Mouse (Mus musculus): ENCODE results near the gene Tmem198. TPM values are rescaled to one million over a fixed set of nuclear protein-coding genes. Genes with fewer than 3 reads are reported as not detected.

The Tmem198 gene
- polyA plus RNA-seq, 1 experiment from 2014 or later: 1.3 TPM

DNA sequence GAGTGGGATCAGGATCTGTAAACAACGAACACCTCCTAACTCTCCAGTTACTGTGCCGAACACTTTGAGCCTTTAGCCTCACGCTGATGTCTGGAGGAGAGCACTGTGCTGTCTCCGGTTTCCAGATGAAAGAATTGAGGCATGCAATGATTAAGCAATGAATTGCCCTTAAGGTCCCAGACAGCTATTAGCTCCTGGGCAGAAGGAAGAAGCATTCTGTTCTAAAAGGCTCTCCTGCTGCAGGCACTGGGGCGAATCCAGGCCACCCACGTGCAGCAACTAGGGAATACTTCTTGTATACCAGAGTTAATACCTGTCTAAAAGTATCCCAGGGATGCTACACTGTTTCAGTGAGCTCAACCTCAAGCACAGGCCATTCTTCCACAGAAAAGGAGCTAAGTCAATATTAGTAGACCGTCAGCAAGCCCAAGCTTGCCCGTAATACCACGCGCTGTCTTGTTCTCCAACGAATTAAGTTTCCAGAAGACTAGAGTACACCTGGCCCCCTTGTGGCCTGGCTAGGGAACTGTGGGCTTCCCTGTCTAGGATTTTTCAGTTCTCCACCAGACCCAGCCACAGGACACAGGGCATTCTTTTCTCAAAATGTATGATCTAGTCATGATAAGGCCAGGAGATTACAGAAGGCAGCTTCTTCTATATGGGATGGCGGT, 15.7 kb downstream of the Tmem198 start:
- peaks cover 77% of the 10 kb centered on the region for H3K36me3 ChIP-seq
- 41% methylated on average over 12 of the region's 12 CpGs for WGBS
- no peaks in the 10 kb centered on the region for H3K27me3 ChIP-seq
- 0 out of 2 replicates have a peak, but pooled peaks cover 9% of the 10 kb centered on the region for H3K4me1 ChIP-seq
- no peak overlapping the region for H3K27ac ChIP-seq (replicated peaks)
- no peaks in the 10 kb centered on the region for H3K9me3 ChIP-seq (replicated peaks)
- no peak for ATAC-seq (ENCODE audit: insufficient number of reproducible peaks, low FRiP score, low TSS enrichment, low read depth)
- no peak overlapping the region for H3K9ac ChIP-seq
- no peak overlapping the region for H3K4me3 ChIP-seq (replicated peaks)
- no peak overlapping the region for H3K4me2 ChIP-seq (replicated peaks)

DNA sequence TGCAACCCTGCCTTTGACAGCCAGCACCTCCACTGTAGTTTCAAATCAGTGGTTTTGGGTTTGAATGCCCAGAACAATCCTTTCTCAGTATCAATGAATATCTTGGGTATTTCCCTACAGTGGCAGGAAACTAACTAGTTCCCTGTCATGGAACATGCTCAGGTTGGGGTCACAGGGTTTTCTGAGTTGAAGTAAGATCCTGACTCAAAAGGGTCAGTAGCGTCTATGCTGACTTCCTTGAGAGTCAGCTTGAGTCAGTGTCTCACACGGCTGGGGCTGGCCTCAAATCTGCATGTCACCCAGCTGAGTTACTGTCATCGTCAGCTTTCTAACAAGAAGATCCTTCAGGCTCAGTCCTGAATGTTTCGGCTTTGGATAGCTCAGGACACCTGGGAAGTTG, 19.6 kb downstream of the Tmem198 start:
- Histone ChIP-seq H3K27ac (replicated peaks) (no peak overlapping the region), H3K9me3 (replicated peaks) (no peaks in the 10 kb centered on the region), H3K4me1 (peaks cover 23% of the 10 kb centered on the region), H3K4me3 (replicated peaks) (no peak overlapping the region), H3K9ac (no peak overlapping the region), H3K36me3 (peaks cover 80% of the 10 kb centered on the region), H3K27me3 (no peaks in the 10 kb centered on the region), H3K4me2 (replicated peaks) (no peak overlapping the region)
- WGBS: 82% methylated on average over 4 of the region's 4 CpGs
- ATAC-seq (ENCODE audit: insufficient number of reproducible peaks, low FRiP score, low TSS enrichment, low read depth): no peak

DNA sequence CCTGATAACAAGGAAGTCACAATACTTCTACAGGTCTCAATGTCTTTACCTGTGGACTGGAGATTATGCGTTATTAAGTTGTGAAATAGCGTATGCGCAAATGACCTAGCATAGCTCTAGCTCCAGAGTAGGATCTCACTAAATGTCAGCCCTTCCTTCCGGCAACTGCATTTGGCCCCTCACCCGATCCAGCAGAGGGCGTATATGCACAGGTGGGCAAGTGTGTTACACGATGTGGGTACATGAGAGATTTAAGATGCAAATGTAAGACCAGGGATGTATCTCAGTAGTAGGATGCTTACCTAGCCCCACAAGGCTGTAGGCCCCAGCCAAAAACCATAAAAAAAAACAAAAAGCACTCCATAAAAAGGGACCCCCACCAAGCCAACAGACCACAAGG, 20.1 kb downstream of the Tmem198 start:
- Histone ChIP-seq H3K9me3 (replicated peaks) (no peaks in the 10 kb centered on the region), H3K4me2 (replicated peaks) (no peak overlapping the region), H3K9ac (no peak overlapping the region), H3K36me3 (peaks cover 81% of the 10 kb centered on the region), H3K27me3 (no peaks in the 10 kb centered on the region), H3K27ac (replicated peaks) (no peak overlapping the region), H3K4me1 (peaks cover 28% of the 10 kb centered on the region), H3K4me3 (replicated peaks) (no peak overlapping the region)
- ATAC-seq (ENCODE audit: insufficient number of reproducible peaks, low FRiP score, low TSS enrichment, low read depth): no peak
- WGBS: 80% methylated on average over 7 of the region's 7 CpGs

DNA sequence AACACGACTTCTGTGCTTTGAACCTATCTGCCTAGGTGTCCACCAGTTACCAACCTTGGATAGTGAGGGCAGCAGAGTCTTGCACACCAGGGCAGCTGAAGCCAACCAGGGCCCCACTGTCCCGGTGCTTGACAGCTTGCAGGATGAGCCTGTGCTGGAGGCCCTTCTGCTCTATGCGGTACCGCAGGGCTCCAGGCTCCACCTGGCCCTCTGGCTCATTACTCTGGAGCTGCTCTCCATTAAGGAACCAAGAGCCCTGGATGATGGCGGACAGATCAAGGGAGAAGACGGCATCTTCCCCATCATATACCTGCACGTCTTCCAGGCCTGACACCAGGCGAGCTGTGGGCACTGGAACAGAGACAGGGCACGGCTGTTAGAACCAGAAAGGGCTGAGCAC, 22.6 kb downstream of the Tmem198 start:
- no peak overlapping the region for H3K4me3 ChIP-seq (replicated peaks)

DNA sequence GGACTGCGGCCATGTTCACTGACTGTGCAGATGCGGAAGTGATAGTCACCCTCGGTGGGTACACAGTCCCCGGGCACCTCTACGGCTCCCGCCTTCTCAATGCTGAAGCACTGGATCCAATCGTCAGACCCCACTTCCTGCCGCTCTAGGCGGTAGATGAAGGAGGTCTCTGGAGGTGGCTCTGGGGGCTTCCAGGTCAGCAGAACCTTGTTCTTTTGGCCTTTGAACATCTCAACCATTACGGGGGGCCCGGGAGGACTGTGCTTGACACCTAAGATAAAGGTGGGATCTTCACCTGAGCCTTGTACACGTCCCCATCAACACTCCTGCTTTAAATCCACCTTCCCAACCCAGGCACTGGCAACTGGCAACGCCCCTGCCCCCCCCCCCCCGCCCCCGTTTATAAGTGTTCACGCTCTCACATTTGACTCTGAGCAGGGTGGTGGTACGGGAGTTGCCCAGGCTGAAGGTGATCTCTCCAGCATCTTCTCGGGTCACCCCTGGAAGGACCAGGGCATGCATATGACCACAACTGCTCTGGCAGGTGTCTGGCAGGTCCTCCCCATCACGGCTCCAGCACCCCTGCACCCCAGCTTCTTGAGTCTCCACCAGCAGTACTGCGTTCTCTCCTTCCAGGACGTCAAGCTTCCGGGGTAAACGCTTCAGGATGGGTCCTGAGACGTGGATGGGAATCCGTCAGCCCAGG, 23.8 kb downstream of the Tmem198 start:
- Histone ChIP-seq H3K27ac (replicated peaks) (no peak overlapping the region), H3K36me3 (peaks cover 55% of the 10 kb centered on the region), H3K4me1 (peaks cover 39% of the 10 kb centered on the region), H3K4me2 (replicated peaks) (peak overlapping the region; percentile 79; the same call in 1 of the 2 replicates), H3K4me3 (replicated peaks) (peak overlapping the region; percentile 73; the same call in 1 of the 2 replicates), H3K9me3 (replicated peaks) (no peaks in the 10 kb centered on the region), H3K9ac (no peak overlapping the region), H3K27me3 (no peaks in the 10 kb centered on the region)
- WGBS: 87% methylated on average over 25 of the region's 25 CpGs
- no peak for ATAC-seq (ENCODE audit: insufficient number of reproducible peaks, low FRiP score, low TSS enrichment, low read depth)

More for the DNA sequence above, 22.6 kb downstream of the Tmem198 start:
- WGBS: 95% methylated on average over 9 of the region's 9 CpGs
- H3K4me1 ChIP-seq: peaks cover 34% of the 10 kb centered on the region
- no peak overlapping the region for H3K4me2 ChIP-seq (replicated peaks)
- no peak overlapping the region for H3K27ac ChIP-seq (replicated peaks)
- peaks cover 67% of the 10 kb centered on the region for H3K36me3 ChIP-seq
- ATAC-seq (ENCODE audit: insufficient number of reproducible peaks, low FRiP score, low TSS enrichment, low read depth): no peak
- H3K9me3 ChIP-seq (replicated peaks): no peaks in the 10 kb centered on the region
- no peak overlapping the region for H3K9ac ChIP-seq
- no peaks in the 10 kb centered on the region for H3K27me3 ChIP-seq

DNA sequence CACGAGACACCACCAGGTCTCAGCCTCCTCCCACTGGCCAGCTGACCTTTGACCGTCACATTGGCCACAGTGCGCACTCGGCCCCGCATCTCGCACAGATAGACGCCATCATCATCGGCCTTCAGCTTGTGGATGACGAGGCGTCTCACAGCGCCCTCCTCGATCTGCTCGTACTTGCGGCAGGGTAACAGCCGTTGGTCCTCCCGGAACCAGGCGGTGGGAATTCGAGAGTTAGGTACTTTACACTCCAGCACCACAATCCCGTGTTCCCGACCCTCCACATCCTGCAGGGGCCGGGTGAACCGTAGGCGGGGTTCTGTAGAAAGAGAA, 24.3 kb downstream of the Tmem198 start:
- WGBS: 65% methylated on average over 23 of the region's 23 CpGs
- Histone ChIP-seq H3K9ac (no peak overlapping the region), H3K4me2 (replicated peaks) (peak overlapping the region; percentile 79)

DNA sequence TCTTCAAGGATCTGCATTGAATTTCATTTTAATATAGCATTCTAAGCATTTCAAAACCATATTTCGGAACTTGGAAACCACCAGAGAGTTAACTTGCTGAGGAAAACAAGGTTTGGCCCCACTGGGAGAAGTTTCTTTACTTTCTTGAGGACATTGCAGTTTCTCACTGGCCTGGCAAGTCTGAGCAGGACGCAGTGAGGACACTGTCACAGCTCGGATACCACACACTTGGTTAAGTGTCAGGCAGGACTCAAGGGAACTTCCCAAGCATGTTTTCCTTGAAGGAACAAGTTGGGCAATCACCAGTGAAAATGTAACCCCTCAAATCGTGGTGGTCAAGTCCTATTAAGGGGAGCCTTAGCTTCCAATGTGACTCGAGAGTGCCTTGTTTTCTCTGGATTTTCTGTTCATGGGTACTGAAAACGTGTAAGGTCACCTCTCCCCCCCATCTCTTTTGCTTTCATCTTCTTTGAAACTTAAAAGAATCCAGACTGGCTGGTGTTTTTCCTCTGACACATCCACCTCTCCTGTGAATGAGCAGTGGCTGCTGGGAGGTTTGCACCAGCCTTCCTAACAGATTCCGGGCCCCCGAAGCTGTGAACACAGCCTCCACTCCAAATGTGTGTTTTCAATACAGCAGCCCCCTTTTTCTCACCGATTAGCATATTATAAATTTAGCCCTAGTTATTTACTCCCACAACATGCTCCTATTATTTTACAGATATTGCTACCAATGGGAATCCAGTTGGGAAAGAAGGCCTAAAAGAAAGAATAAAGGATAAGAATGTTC, 25.1 kb downstream of the Tmem198 start:
- no peaks in the 10 kb centered on the region for H3K27me3 ChIP-seq
- H3K36me3 ChIP-seq: peaks cover 41% of the 10 kb centered on the region
- ATAC-seq (ENCODE audit: insufficient number of reproducible peaks, low FRiP score, low TSS enrichment, low read depth): no peak
- H3K4me3 ChIP-seq (replicated peaks): peak overlapping the region; percentile 73
- 37% methylated on average over 9 of the region's 9 CpGs for WGBS
- H3K9ac ChIP-seq: no peak overlapping the region
- peak overlapping the region; percentile 79 for H3K4me2 ChIP-seq (replicated peaks)
- H3K4me1 ChIP-seq: peaks cover 42% of the 10 kb centered on the region
- no peaks in the 10 kb centered on the region for H3K9me3 ChIP-seq (replicated peaks)
- peak overlapping the region; percentile 98 for H3K27ac ChIP-seq (replicated peaks)

More for the DNA sequence above, 24.3 kb downstream of the Tmem198 start:
- H3K4me3 ChIP-seq (replicated peaks): peak overlapping the region; percentile 73
- H3K36me3 ChIP-seq: peaks cover 50% of the 10 kb centered on the region
- no peak overlapping the region for H3K27ac ChIP-seq (replicated peaks)
- H3K27me3 ChIP-seq: no peaks in the 10 kb centered on the region
- H3K9me3 ChIP-seq (replicated peaks): no peaks in the 10 kb centered on the region
- ATAC-seq (ENCODE audit: insufficient number of reproducible peaks, low FRiP score, low TSS enrichment, low read depth): no peak
- H3K4me1 ChIP-seq: peaks cover 39% of the 10 kb centered on the region

DNA sequence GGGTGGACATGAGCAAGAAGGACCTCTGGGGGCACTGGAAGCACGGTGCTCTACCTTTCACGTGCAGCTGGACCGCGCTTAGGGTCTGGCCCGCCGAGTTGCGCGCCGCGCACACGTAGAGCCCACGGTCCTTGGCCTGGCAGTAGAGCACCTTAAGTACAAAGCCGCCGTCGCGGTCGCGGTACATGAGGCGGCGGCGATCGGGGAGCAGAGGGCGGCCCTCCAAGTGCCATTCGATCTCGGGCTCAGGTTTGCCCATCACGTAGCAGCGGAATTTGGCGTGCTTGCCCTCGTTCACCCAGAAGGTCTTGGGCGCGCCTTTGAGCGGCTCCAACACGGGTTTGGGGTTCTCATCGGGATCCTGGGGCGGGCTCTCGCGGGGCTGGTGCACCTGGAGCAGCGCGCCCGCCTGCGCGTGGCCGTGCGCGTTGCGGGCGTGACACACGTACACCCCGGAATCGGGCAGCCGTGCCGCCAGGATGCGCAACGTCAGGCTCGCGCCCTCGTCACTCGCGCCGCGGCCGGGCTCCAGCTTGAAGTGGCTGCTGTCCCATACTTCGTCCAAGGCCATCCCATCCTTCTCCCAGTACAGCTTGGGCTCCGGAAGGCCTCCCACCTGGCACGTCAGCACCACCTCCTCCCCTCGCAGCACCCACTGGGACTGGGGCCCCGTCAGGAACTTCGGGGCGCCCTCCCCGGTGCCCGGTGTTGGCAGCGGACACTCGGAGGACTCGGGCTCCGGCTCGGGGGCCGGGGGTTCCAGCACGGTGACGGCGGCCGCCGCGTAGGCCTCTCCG, 26.0 kb downstream of the Tmem198 start:
- under 1% methylated on average over 84 of the region's 84 CpGs for WGBS
- Histone ChIP-seq H3K27ac (replicated peaks) (peak overlapping the region; percentile 98), H3K9ac (peak overlapping the region; percentile 60), H3K4me3 (replicated peaks) (peak overlapping the region; percentile 73), H3K4me1 (peaks cover 43% of the 10 kb centered on the region), H3K4me2 (replicated peaks) (peak overlapping the region; percentile 79), H3K27me3 (no peaks in the 10 kb centered on the region), H3K36me3 (peaks cover 32% of the 10 kb centered on the region), H3K9me3 (replicated peaks) (no peaks in the 10 kb centered on the region)
- ATAC-seq (ENCODE audit: insufficient number of reproducible peaks, low FRiP score, low TSS enrichment, low read depth): peak; percentile 26; the same call in 1 of the 2 replicates

DNA sequence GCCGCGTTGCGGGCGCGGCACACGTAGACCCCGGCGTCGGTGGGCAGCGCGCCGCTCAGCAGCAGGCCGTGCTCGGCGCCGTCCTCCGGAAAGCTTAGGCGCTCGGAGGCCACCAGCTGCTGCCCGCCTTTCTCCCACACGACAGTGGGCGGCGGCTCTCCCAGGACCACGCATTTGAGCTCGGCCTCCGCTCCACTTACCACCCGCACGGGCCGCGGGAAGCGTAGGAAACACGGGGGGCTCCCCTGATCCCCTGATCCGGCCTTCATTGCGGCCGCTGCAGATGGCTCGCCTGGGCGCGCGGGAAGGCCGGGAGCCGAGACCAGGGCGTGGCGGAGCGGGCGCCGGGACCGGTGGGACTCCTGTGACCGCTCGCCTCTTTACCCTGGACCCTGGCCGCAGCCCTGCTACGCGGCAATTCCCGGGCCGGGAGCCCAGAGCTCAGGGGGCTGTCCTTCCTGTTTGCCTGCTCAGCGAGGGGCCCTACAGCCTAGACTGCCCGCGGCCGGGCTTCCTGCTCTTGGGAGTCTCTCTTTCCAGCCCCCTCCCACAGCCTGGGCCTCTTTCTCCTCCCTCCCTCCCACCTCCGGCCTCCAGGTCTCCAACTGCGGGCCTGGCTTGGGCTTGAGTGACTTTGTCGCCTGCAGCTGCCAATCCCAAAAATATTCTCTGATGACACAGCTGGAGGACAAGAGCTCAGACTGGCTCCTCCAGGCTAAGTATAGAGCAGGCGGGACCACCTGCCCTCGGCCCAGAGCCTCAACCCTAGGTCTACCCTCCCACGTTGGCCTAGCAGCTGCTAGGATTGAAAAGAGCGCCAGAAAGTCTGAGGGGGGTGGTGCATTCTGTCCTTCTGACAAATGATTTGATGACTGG, 26.9 kb downstream of the Tmem198 start, which contains the start of gene Obsl1:
Gene Obsl1 (minus strand): TSS at position 497 of the 876 bp plus-strand sequence.
- H3K27me3 ChIP-seq: no peaks in the 10 kb centered on the region
- no peaks in the 10 kb centered on the region for H3K9me3 ChIP-seq (replicated peaks)
- whole genome bisulfite sequencing: under 1% methylated on average over 55 of the region's 65 CpGs
- H3K4me1 ChIP-seq: peaks cover 45% of the 10 kb centered on the region
- peak; percentile 93 for ATAC-seq (ENCODE audit: insufficient number of reproducible peaks, low FRiP score, low TSS enrichment, low read depth)
- peak within 1 kb of the TSS; percentile 60 for H3K9ac ChIP-seq
- H3K27ac ChIP-seq (replicated peaks): peak within 1 kb of the TSS; percentile 98
- peak within 1 kb of the TSS; percentile 73 for H3K4me3 ChIP-seq (replicated peaks)
- peak within 1 kb of the TSS; percentile 79 for H3K4me2 ChIP-seq (replicated peaks)
- peaks cover 25% of the 10 kb centered on the region for H3K36me3 ChIP-seq

DNA sequence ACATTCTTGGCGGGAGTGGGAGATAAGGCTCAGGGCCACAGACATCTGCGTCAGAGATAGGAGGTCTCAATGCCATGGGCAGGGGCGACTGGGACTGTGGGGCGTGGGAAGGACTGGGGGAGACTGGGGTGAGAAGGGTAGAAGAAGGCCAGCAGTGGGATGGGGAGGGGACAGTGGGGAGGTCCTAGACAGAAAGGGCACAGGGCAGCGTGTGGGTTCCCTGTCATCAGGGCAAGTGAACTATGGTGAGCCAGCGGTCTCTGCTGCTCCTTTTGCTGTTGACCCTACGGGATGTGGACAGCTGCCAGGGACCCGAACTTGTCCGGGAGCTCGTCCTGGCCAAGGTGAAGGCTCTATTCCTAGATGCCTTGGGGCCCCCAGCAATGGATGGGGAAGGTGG, 27.7 kb downstream of the Tmem198 start, which contains the start of gene Inha:
Gene Inha (plus strand): TSS at position 72 of the 400 bp plus-strand sequence.
- WGBS: 70% methylated on average over 10 of the region's 10 CpGs
- Histone ChIP-seq H3K4me1 (peaks cover 52% of the 10 kb centered on the region), H3K9ac (peak within 1 kb of the TSS; percentile 60), H3K27ac (replicated peaks) (peak within 1 kb of the TSS; percentile 98), H3K27me3 (no peaks in the 10 kb centered on the region), H3K36me3 (peaks cover 17% of the 10 kb centered on the region), H3K4me3 (replicated peaks) (peak within 1 kb of the TSS; percentile 73), H3K4me2 (replicated peaks) (peak within 1 kb of the TSS; percentile 79), H3K9me3 (replicated peaks) (no peaks in the 10 kb centered on the region)
- no peak for ATAC-seq (ENCODE audit: insufficient number of reproducible peaks, low FRiP score, low TSS enrichment, low read depth)
